Mouse (Mus musculus): ENCODE measurements around the gene Nprl2. TPM values are rescaled to one million over a fixed set of nuclear protein-coding genes. Genes with fewer than 3 reads are reported as not detected.
A peak's percentile ranks its signal among the peaks of the same experiment; 100 is the strongest.

Gene Nprl2
- polyA plus RNA-seq, 1 experiment from 2014 or later, result 82.2 TPM

- Histone ChIP-seq H3K36me3 (ENCODE audit: control insufficient read depth, insufficient read depth, low read length) (peaks cover 34% of the 10 kb centered on the region), H3K9ac (ENCODE audit: low read depth, low read length) (peak overlapping the region; percentile 74), H3K27me3 (ENCODE audit: control insufficient read depth, insufficient read depth, low read depth, low read length) (no peaks in the 10 kb centered on the region), H3K4me3 (ENCODE audit: low read depth, low read length) (peak overlapping the region; percentile 69), H3K4me2 (ENCODE audit: low read length) (peak overlapping the region; percentile 97), H3K4me1 (ENCODE audit: control insufficient read depth, insufficient read depth, low read length) (peaks cover 33% of the 10 kb centered on the region), H3K27ac (ENCODE audit: low read length) (peak overlapping the region; percentile 73), H3K9me3 (replicated peaks; ENCODE audit: control insufficient read depth, low read length, poor library complexity, severe bottlenecking) (no peaks in the 10 kb centered on the region)
- peak; percentile 5; the same call in 1 of the 2 replicates for ATAC-seq
- WGBS, result 2% methylated on average over 11 of the region's 11 CpGs
These were observed 293 bp downstream of the Nprl2 start for GRCm38 (mm10) chr9:107542352-107542686.

- H3K4me3 ChIP-seq (ENCODE audit: low read depth, low read length), result peak overlapping the region; percentile 69
- H3K9ac ChIP-seq (ENCODE audit: low read depth, low read length), result no peak overlapping the region
- H3K4me1 ChIP-seq (ENCODE audit: control insufficient read depth, insufficient read depth, low read length), result peaks cover 35% of the 10 kb centered on the region
- no peaks in the 10 kb centered on the region for H3K27me3 ChIP-seq (ENCODE audit: control insufficient read depth, insufficient read depth, low read depth, low read length)
- peaks cover 34% of the 10 kb centered on the region for H3K36me3 ChIP-seq (ENCODE audit: control insufficient read depth, insufficient read depth, low read length)
- no peaks in the 10 kb centered on the region for H3K9me3 ChIP-seq (replicated peaks; ENCODE audit: control insufficient read depth, low read length, poor library complexity, severe bottlenecking)
- no peak for ATAC-seq
- no peak overlapping the region for H3K27ac ChIP-seq (ENCODE audit: low read length)
- 50% methylated on average over 8 of the region's 8 CpGs for WGBS
- H3K4me2 ChIP-seq (ENCODE audit: low read length), result peak overlapping the region; percentile 97
These were observed 695 bp downstream of the Nprl2 start for GRCm38 (mm10) chr9:107542721-107543120.

- Histone ChIP-seq H3K36me3 (ENCODE audit: control insufficient read depth, insufficient read depth, low read length) (peaks cover 32% of the 10 kb centered on the region), H3K27ac (ENCODE audit: low read length) (no peak overlapping the region), H3K27me3 (ENCODE audit: control insufficient read depth, insufficient read depth, low read depth, low read length) (no peaks in the 10 kb centered on the region), H3K4me2 (ENCODE audit: low read length) (no peak overlapping the region), H3K4me1 (ENCODE audit: control insufficient read depth, insufficient read depth, low read length) (peaks cover 35% of the 10 kb centered on the region), H3K4me3 (ENCODE audit: low read depth, low read length) (no peak overlapping the region), H3K9ac (ENCODE audit: low read depth, low read length) (no peak overlapping the region), H3K9me3 (replicated peaks; ENCODE audit: control insufficient read depth, low read length, poor library complexity, severe bottlenecking) (no peaks in the 10 kb centered on the region)
- 90% methylated on average over 11 of the region's 11 CpGs for WGBS
- no peak for ATAC-seq
These were observed 1.3 kb downstream of the Nprl2 start for GRCm38 (mm10) chr9:107543299-107543698.

- peaks cover under 1% of the 10 kb centered on the region; the same call in 1 of the 2 replicates for H3K27me3 ChIP-seq (ENCODE audit: control insufficient read depth, insufficient read depth, low read depth, low read length)
- H3K4me1 ChIP-seq (ENCODE audit: control insufficient read depth, insufficient read depth, low read length), result peaks cover 35% of the 10 kb centered on the region
- H3K27ac ChIP-seq (ENCODE audit: low read length), result no peak overlapping the region
- ATAC-seq, result no peak
- H3K9ac ChIP-seq (ENCODE audit: low read depth, low read length), result no peak overlapping the region
- 95% methylated on average over 17 of the region's 17 CpGs for WGBS
- H3K4me2 ChIP-seq (ENCODE audit: low read length), result no peak overlapping the region
- H3K4me3 ChIP-seq (ENCODE audit: low read depth, low read length), result no peak overlapping the region
- H3K36me3 ChIP-seq (ENCODE audit: control insufficient read depth, insufficient read depth, low read length), result peaks cover 24% of the 10 kb centered on the region
- H3K9me3 ChIP-seq (replicated peaks; ENCODE audit: control insufficient read depth, low read length, poor library complexity, severe bottlenecking), result no peaks in the 10 kb centered on the region
These were observed 2.2 kb downstream of the Nprl2 start for GRCm38 (mm10) chr9:107544196-107544700.

- Histone ChIP-seq H3K9me3 (replicated peaks; ENCODE audit: control insufficient read depth, low read length, poor library complexity, severe bottlenecking) (no peaks in the 10 kb centered on the region), H3K27me3 (ENCODE audit: control insufficient read depth, insufficient read depth, low read depth, low read length) (peaks cover 5% of the 10 kb centered on the region; the same call in 1 of the 2 replicates), H3K36me3 (ENCODE audit: control insufficient read depth, insufficient read depth, low read length) (peaks cover 19% of the 10 kb centered on the region), H3K27ac (ENCODE audit: low read length) (no peak overlapping the region), H3K4me2 (ENCODE audit: low read length) (no peak overlapping the region), H3K4me3 (ENCODE audit: low read depth, low read length) (no peak overlapping the region), H3K4me1 (ENCODE audit: control insufficient read depth, insufficient read depth, low read length) (peaks cover 35% of the 10 kb centered on the region), H3K9ac (ENCODE audit: low read depth, low read length) (no peak overlapping the region)
- 96% methylated on average over 12 of the region's 12 CpGs for WGBS
- no peak for ATAC-seq
These were observed 2.7 kb downstream of the Nprl2 start for GRCm38 (mm10) chr9:107544729-107545128.

GRCm38 (mm10) chr9:107545199-107545598 is 3.2 kb downstream of the Nprl2 start:
- H3K36me3 ChIP-seq (ENCODE audit: control insufficient read depth, insufficient read depth, low read length), result peaks cover 15% of the 10 kb centered on the region; the same call in 1 of the 2 replicates
- H3K27ac ChIP-seq (ENCODE audit: low read length), result no peak overlapping the region
- WGBS, result 92% methylated on average over 10 of the region's 10 CpGs
- H3K4me1 ChIP-seq (ENCODE audit: control insufficient read depth, insufficient read depth, low read length), result peaks cover 34% of the 10 kb centered on the region
- no peak overlapping the region for H3K9ac ChIP-seq (ENCODE audit: low read depth, low read length)
- H3K4me2 ChIP-seq (ENCODE audit: low read length), result no peak overlapping the region
- peaks cover 9% of the 10 kb centered on the region for H3K27me3 ChIP-seq (ENCODE audit: control insufficient read depth, insufficient read depth, low read depth, low read length)
- no peak for ATAC-seq
- H3K4me3 ChIP-seq (ENCODE audit: low read depth, low read length), result no peak overlapping the region
- no peaks in the 10 kb centered on the region for H3K9me3 ChIP-seq (replicated peaks; ENCODE audit: control insufficient read depth, low read length, poor library complexity, severe bottlenecking)

- H3K27ac ChIP-seq (ENCODE audit: low read length), result no peak overlapping the region
- ATAC-seq, result no peak
- H3K9ac ChIP-seq (ENCODE audit: low read depth, low read length), result no peak overlapping the region
- H3K9me3 ChIP-seq (replicated peaks; ENCODE audit: control insufficient read depth, low read length, poor library complexity, severe bottlenecking), result no peaks in the 10 kb centered on the region
- peaks cover 30% of the 10 kb centered on the region for H3K4me1 ChIP-seq (ENCODE audit: control insufficient read depth, insufficient read depth, low read length)
- peaks cover 15% of the 10 kb centered on the region; the same call in 1 of the 2 replicates for H3K36me3 ChIP-seq (ENCODE audit: control insufficient read depth, insufficient read depth, low read length)
- H3K4me3 ChIP-seq (ENCODE audit: low read depth, low read length), result no peak overlapping the region
- peaks cover 13% of the 10 kb centered on the region for H3K27me3 ChIP-seq (ENCODE audit: control insufficient read depth, insufficient read depth, low read depth, low read length)
- 9% methylated on average over 3 of the region's 3 CpGs for WGBS
- H3K4me2 ChIP-seq (ENCODE audit: low read length), result no peak overlapping the region
These were observed 3.6 kb downstream of the Nprl2 start for GRCm38 (mm10) chr9:107545602-107546001.

GRCm38 (mm10) chr9:107547026-107547425 is 5.0 kb downstream of the Nprl2 start, which contains the start of gene Zmynd10:
Gene Zmynd10 (plus strand): TSS chr9:107547298.
- peak; percentile 59; the same call in 1 of the 2 replicates for ATAC-seq
- Histone ChIP-seq H3K9ac (ENCODE audit: low read depth, low read length) (peak within 1 kb of the TSS; percentile 37), H3K9me3 (replicated peaks; ENCODE audit: control insufficient read depth, low read length, poor library complexity, severe bottlenecking) (no peaks in the 10 kb centered on the region), H3K36me3 (ENCODE audit: control insufficient read depth, insufficient read depth, low read length) (peaks cover 15% of the 10 kb centered on the region; the same call in 1 of the 2 replicates), H3K4me2 (ENCODE audit: low read length) (peak within 1 kb of the TSS; percentile 56), H3K27ac (ENCODE audit: low read length) (peak within 1 kb of the TSS; percentile 44), H3K4me1 (ENCODE audit: control insufficient read depth, insufficient read depth, low read length) (peaks cover 27% of the 10 kb centered on the region), H3K4me3 (ENCODE audit: low read depth, low read length) (peak within 1 kb of the TSS; percentile 10; the same call in 1 of the 2 replicates), H3K27me3 (ENCODE audit: control insufficient read depth, insufficient read depth, low read depth, low read length) (peaks cover 23% of the 10 kb centered on the region)
- WGBS, result 3% methylated on average over 20 of the region's 20 CpGs

GRCm38 (mm10) chr9:107547957-107548356 is 5.9 kb downstream of the Nprl2 start:
- Histone ChIP-seq H3K9me3 (replicated peaks; ENCODE audit: control insufficient read depth, low read length, poor library complexity, severe bottlenecking) (no peaks in the 10 kb centered on the region), H3K4me3 (ENCODE audit: low read depth, low read length) (no peak overlapping the region), H3K27ac (ENCODE audit: low read length) (no peak overlapping the region), H3K9ac (ENCODE audit: low read depth, low read length) (no peak overlapping the region), H3K27me3 (ENCODE audit: control insufficient read depth, insufficient read depth, low read depth, low read length) (peaks cover 31% of the 10 kb centered on the region), H3K36me3 (ENCODE audit: control insufficient read depth, insufficient read depth, low read length) (peaks cover 15% of the 10 kb centered on the region; the same call in 1 of the 2 replicates), H3K4me2 (ENCODE audit: low read length) (no peak overlapping the region), H3K4me1 (ENCODE audit: control insufficient read depth, insufficient read depth, low read length) (peaks cover 21% of the 10 kb centered on the region)
- ATAC-seq, result no peak
- WGBS, result 82% methylated on average over 5 of the region's 5 CpGs

Data from midbrain, embryonic 16.5 days (tissue).